Mouse (Mus musculus) CH12.LX (cell line): ENCODE measurements at regions not wholly inside any gene's neighbourhood (a gene's known extent, or its start where the extent isn't known, plus 50 kb on each side); places are given as distances from the start of the nearest gene placed in this dataset.

ENCODE experiments used
- DNase-seq: peaks from one replicate; pipeline ENCODE4 v3.0.0-alpha.2; 2013; ENCODE audit errors: extremely low read depth
- H3K27ac ChIP-seq: 2 replicates; pipeline ENCODE4 v1.5.1; 2012; ENCODE audit warnings: low read depth, mild to moderate bottlenecking, control low read depth, moderate library complexity; ENCODE audit not compliant: insufficient read depth
- H3K27me3 ChIP-seq: replicated peaks from 2 replicates; pipeline ENCODE3; 2012; ENCODE audit warnings: inconsistent platforms
- H3K36me3 ChIP-seq, 2 experiments: replicated peaks in 1 of 2; 2 replicates each; pipeline versions ENCODE3 to v1.6.1; 2012; ENCODE audit warnings: inconsistent platforms in 1 of 2, low read length in 1 of 2, mild to moderate bottlenecking in 1 of 2, mixed read lengths in 1 of 2, moderate library complexity in 1 of 2; ENCODE audit not compliant: control insufficient read depth in 1 of 2, insufficient read depth in 1 of 2
- H3K4me1 ChIP-seq, 2 experiments: 2 replicates each; pipeline ENCODE4 v1.6.1; 2012; ENCODE audit warnings: inconsistent platforms in 1 of 2, moderate library complexity in 1 of 2; ENCODE audit not compliant: insufficient read depth in 2 of 2, control insufficient read depth in 1 of 2
- H3K4me2 ChIP-seq: 2 replicates; pipeline ENCODE4 v1.6.1; 2012; ENCODE audit warnings: low read depth, mild to moderate bottlenecking, control low read depth; ENCODE audit not compliant: poor library complexity, insufficient read depth, severe bottlenecking
- H3K4me3 ChIP-seq, 3 experiments: fragments of 150-350 bp in 1 of 3; sonication (generic) in 1 of 3; replicated peaks in 1 of 3; 2 replicates each; pipeline versions ENCODE3 to v1.5.1; 2011 to 2012; ENCODE audit warnings: low read depth in 2 of 3, low read length in 2 of 3, mild to moderate bottlenecking in 2 of 3, moderate library complexity in 2 of 3, control low read depth in 1 of 3, improper control_type of control experiment in 1 of 3, inconsistent platforms in 1 of 3, mixed read lengths in 1 of 3; ENCODE audit not compliant: poor library complexity in 1 of 3
- H3K79me2 ChIP-seq: replicated peaks from 2 replicates; pipeline ENCODE4 v1.6.1; 2012; ENCODE audit warnings: mild to moderate bottlenecking, moderate library complexity; ENCODE audit not compliant: control insufficient read depth, poor library complexity, insufficient read depth, severe bottlenecking; ENCODE audit errors: extremely low read depth
- H3K9ac ChIP-seq: 2 replicates; pipeline ENCODE4 v1.6.1; 2012; ENCODE audit warnings: low read depth, mild to moderate bottlenecking, control low read depth, moderate library complexity; ENCODE audit not compliant: insufficient read depth
- H3K9me3 ChIP-seq: replicated peaks from 2 replicates; pipeline ENCODE3; 2012; ENCODE audit warnings: low read length, inconsistent platforms, mixed read lengths
- CHD2 ChIP-seq: IDR thresholded peaks from 2 replicates; pipeline ENCODE4 v1.6.1; 2011; ENCODE audit warnings: low read length, improper control_type of control experiment
- E2F4 ChIP-seq: IDR thresholded peaks from 2 replicates; pipeline ENCODE4 v1.6.1; 2011; ENCODE audit warnings: low read depth, low read length, improper control_type of control experiment; ENCODE audit not compliant: insufficient replicate concordance
- EP300 ChIP-seq: IDR thresholded peaks from 2 replicates; pipeline ENCODE4 v1.6.1; 2011; ENCODE audit warnings: low read length, improper control_type of control experiment
- ETS1 ChIP-seq: conservative IDR thresholded peaks from 2 replicates; pipeline ENCODE4 v1.6.1; 2012; ENCODE audit warnings: low read depth, mild to moderate bottlenecking, inconsistent platforms, low read length, improper control_type of control experiment, moderate library complexity
- JUN ChIP-seq: IDR thresholded peaks from 2 replicates; pipeline ENCODE4 v1.6.1; 2011; ENCODE audit warnings: low read depth, mild to moderate bottlenecking, low read length, improper control_type of control experiment, moderate library complexity; ENCODE audit not compliant: insufficient read depth
- JUND ChIP-seq: conservative IDR thresholded peaks from 2 replicates; pipeline ENCODE4 v1.6.1; 2011; ENCODE audit warnings: low read depth, low read length, improper control_type of control experiment
- KAT2A ChIP-seq: IDR thresholded peaks from 2 replicates; pipeline ENCODE4 v1.6.1; 2012; ENCODE audit warnings: low read length, improper control_type of control experiment, inconsistent platforms; ENCODE audit not compliant: insufficient replicate concordance
- MAFK ChIP-seq: IDR thresholded peaks from 2 replicates; pipeline ENCODE4 v1.6.1; 2011; ENCODE audit warnings: low read length, improper control_type of control experiment; ENCODE audit not compliant: insufficient replicate concordance
- MEF2A ChIP-seq: IDR thresholded peaks from 2 replicates; pipeline ENCODE4 v1.6.1; 2014; ENCODE audit warnings: low read depth, mild to moderate bottlenecking, inconsistent platforms, low read length, improper control_type of control experiment, borderline replicate concordance
- MXI1 ChIP-seq: IDR thresholded peaks from 2 replicates; pipeline ENCODE4 v1.6.1; 2011; ENCODE audit warnings: mild to moderate bottlenecking, low read depth, low read length, improper control_type of control experiment
- NELFE ChIP-seq: IDR thresholded peaks from 2 replicates; pipeline ENCODE4 v1.6.1; 2011; ENCODE audit warnings: low read depth, low read length, improper control_type of control experiment
- PAX5 ChIP-seq: IDR thresholded peaks from 2 replicates; pipeline ENCODE4 v1.6.1; 2012; ENCODE audit warnings: low read length, inconsistent platforms, mixed read lengths
- POLR2AphosphoS2 ChIP-seq: IDR thresholded peaks from 2 replicates; pipeline ENCODE4 v1.6.1; 2011; ENCODE audit warnings: low read depth, low read length, improper control_type of control experiment
- RAD21 ChIP-seq: IDR thresholded peaks from 2 replicates; pipeline ENCODE4 v1.6.1; 2011; ENCODE audit warnings: low read depth, mild to moderate bottlenecking, low read length, improper control_type of control experiment, moderate library complexity
- RCOR1 ChIP-seq: conservative IDR thresholded peaks from 2 replicates; pipeline ENCODE4 v1.6.1; 2012; ENCODE audit warnings: low read depth, mild to moderate bottlenecking, inconsistent platforms, low read length, improper control_type of control experiment
- SMC3 ChIP-seq: IDR thresholded peaks from 2 replicates; pipeline ENCODE4 v1.6.1; 2011; ENCODE audit warnings: low read depth, low read length, improper control_type of control experiment
- TBP ChIP-seq: conservative IDR thresholded peaks from 2 replicates; pipeline ENCODE4 v1.6.1; 2011; ENCODE audit warnings: low read depth, low read length, improper control_type of control experiment
- USF1 ChIP-seq: IDR thresholded peaks from 2 replicates; pipeline ENCODE4 v1.6.1; 2014; ENCODE audit warnings: low read depth, mild to moderate bottlenecking, inconsistent platforms, low read length, improper control_type of control experiment
- ZKSCAN1 ChIP-seq: IDR thresholded peaks from 2 replicates; pipeline ENCODE4 v1.6.1; 2012; ENCODE audit warnings: low read depth, inconsistent platforms, low read length, improper control_type of control experiment, borderline replicate concordance
- ZMIZ1 ChIP-seq: IDR thresholded peaks from 2 replicates; pipeline ENCODE4 v1.6.1; 2012; ENCODE audit warnings: low read depth, mild to moderate bottlenecking, inconsistent platforms, low read length, improper control_type of control experiment
- dilution Hi-C: fragments of 300-500 bp; cut with MboI; formaldehyde crosslinking; loops from 2 replicates; pipeline ENCODE4 v1.14.3; 2020; ENCODE audit warnings: low sequenced_read_pairs; ENCODE audit not compliant: extremely low pct_unique_long_range_greater_than_20kb, extremely low pct_ligation_motif_present
- in situ Hi-C: fragments of 300-500 bp; cut with MboI; formaldehyde crosslinking; loops from 3 replicates; pipeline ENCODE4 v1.14.3; 2019; ENCODE audit warnings: low sequenced_read_pairs, low pct_ligation_motif_present, low pct_unique_long_range_greater_than_20kb, mixed read lengths

DNA sequence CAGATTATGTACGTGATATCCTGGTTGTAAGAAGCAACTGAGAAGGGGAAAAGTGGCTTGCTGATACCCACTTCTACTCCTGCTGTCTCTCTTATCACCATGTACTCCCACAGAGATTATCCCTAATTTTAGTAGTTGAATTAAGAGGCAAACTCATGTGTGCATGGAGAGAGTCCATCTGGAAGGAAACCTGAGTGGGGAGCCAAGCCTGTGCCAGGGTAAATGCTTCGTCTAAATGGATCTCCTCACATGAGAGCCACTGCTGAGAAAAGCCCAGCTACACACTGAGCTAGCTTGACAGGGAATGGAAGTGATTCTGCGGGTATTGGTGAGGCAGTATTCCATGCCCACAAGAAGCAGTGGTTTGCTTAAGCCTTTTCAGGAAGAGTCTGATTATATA is 445.0 kb upstream of the Tecrl start:
- Histone ChIP-seq H3K27me3 (no peaks in the 10 kb centered on the region), H3K9ac (no peak overlapping the region), H3K4me1 (no peaks in the 10 kb centered on the region), H3K4me2 (no peak overlapping the region), H3K79me2 (no peaks in the 10 kb centered on the region), H3K36me3 (no peaks in the 10 kb centered on the region), H3K27ac (no peak overlapping the region), H3K4me3 (no peak overlapping the region), H3K9me3 (peaks cover 15% of the 10 kb centered on the region)
- TF ChIP-seq PAX5 (no peak), ZMIZ1 (no peak), CHD2 (no peak), RCOR1 (no peak), TBP (no peak), USF1 (no peak), SMC3 (no peak), MAFK (no peak), NELFE (no peak), JUN (no peak), ZKSCAN1 (no peak), EP300 (no peak), POLR2AphosphoS2 (no peak), RAD21 (no peak), ETS1 (no peak), JUND (no peak)
- dilution Hi-C loops, result no loop called here
- in situ Hi-C loops, result no loop called here
- no peak for DNase-seq

DNA sequence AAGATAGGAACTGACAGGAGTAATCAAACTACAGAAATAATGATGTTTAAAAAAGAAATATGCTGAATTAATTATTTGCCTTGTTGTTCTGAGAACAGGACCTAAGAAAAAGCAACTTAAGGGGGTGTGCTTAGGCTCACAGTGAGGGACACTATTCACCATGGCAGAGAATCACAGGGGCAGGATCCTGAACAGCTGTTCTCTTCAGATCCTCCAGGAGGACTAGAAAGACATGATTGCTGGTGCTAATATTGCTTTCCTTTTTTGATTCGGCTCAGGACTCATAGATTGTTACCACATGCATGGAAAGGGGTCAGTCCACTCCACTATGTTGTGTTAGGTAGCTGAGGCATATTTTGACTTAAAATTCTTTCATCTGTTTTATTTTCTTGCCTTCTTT is 425.4 kb upstream of the Tecrl start:
- Histone ChIP-seq H3K79me2 (no peaks in the 10 kb centered on the region), H3K27me3 (no peaks in the 10 kb centered on the region), H3K27ac (no peak overlapping the region), H3K9me3 (peaks cover 10% of the 10 kb centered on the region), H3K4me3 (no peak overlapping the region), H3K9ac (no peak overlapping the region), H3K4me2 (no peak overlapping the region), H3K4me1 (no peaks in the 10 kb centered on the region), H3K36me3 (no peaks in the 10 kb centered on the region)
- TF ChIP-seq MEF2A (no peak), JUN (no peak), RAD21 (no peak), MXI1 (no peak), E2F4 (no peak), KAT2A (no peak)
- in situ Hi-C loops (no loop called here), dilution Hi-C loops (no loop called here)
- no peak for DNase-seq
